Mouse (Mus musculus): ENCODE measurements around the gene Gm4707. TPM values are rescaled to one million over a fixed set of nuclear protein-coding genes. Genes with fewer than 3 reads are reported as not detected.
A peak's percentile ranks its signal among the peaks of the same experiment; 100 is the strongest.

Gene Gm4707
- polyA plus RNA-seq, 1 experiment from 2014 or later: 4.3 TPM

DNA sequence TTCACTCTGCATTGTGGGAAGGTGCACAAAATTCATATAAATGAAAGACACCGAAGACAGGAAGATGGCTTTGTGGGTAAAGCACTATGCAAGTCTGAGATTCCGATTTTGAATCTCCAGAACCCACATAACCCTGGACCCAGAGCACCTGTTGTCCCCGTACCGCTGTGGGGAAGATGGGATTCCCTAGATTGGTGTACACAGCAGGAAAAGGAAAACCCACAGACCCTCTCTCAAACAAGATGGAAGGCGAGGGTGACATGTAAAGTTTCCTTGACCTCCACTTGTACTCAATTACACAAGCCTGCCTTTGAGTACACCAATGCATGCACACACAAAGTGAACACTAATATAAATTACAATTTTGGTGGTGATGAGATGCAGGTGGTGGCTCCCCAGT lies 25.0 kb upstream of the Gm4707 start:
- WGBS: 93% methylated on average over 5 of the region's 5 CpGs
- Histone ChIP-seq H3K4me2 (ENCODE audit: low read length) (no peak overlapping the region), H3K9ac (ENCODE audit: low read length) (no peak overlapping the region), H3K27me3 (replicated peaks; ENCODE audit: control insufficient read depth, insufficient read depth, low read length) (no peaks in the 10 kb centered on the region), H3K4me3 (ENCODE audit: low read depth, low read length) (no peak overlapping the region), H3K9me3 (ENCODE audit: control insufficient read depth, low read length) (no peaks in the 10 kb centered on the region), H3K36me3 (ENCODE audit: control insufficient read depth, insufficient read depth, low read length) (no peaks in the 10 kb centered on the region), H3K27ac (ENCODE audit: low read depth) (no peak overlapping the region), H3K4me1 (replicated peaks; ENCODE audit: control insufficient read depth, insufficient read depth, low read length) (peaks cover 8% of the 10 kb centered on the region)
- DNase-seq (ENCODE audit: low spot score) (no peak), ATAC-seq (replicated peaks; ENCODE audit: low FRiP score, low TSS enrichment, low read depth) (no peak)

DNA sequence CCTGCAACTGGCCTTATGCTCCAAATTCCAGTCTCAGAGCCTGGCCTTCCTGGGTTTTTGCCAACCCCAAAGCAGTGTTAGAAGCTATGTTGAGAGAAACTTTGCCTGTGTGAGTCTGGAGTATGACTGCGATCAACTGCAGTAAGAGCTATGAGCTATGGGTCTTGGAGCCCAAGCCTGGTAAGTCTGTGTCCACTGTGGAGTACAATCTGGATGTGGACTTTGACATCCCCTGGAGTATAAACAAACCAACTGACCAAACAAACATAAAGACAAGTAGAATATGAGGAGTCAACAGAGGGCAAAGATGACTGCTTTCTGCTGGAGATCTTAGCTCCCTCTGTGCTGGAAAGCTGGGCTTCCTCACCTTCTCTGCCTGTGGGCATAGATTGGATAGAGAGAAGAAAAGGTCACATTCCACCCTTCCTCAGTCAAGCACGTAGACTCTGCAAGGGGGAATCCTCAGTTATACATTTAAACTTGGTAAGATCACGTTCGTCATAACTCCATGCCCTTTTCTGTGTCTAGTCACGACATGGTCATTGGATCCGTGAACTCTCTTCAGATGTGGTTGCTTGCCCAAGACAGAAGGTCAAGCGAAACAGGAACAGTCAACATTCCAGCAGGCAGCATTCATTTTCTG lies 23.8 kb upstream of the Gm4707 start:
- H3K9me3 ChIP-seq (ENCODE audit: control insufficient read depth, low read length): no peaks in the 10 kb centered on the region
- H3K27ac ChIP-seq (ENCODE audit: low read depth): no peak overlapping the region
- DNase-seq (ENCODE audit: low spot score) (no peak), ATAC-seq (replicated peaks; ENCODE audit: low FRiP score, low TSS enrichment, low read depth) (no peak)
- no peaks in the 10 kb centered on the region for H3K36me3 ChIP-seq (ENCODE audit: control insufficient read depth, insufficient read depth, low read length)
- H3K4me1 ChIP-seq (replicated peaks; ENCODE audit: control insufficient read depth, insufficient read depth, low read length): peaks cover 8% of the 10 kb centered on the region
- no peak overlapping the region for H3K9ac ChIP-seq (ENCODE audit: low read length)
- no peak overlapping the region for H3K4me2 ChIP-seq (ENCODE audit: low read length)
- no peak overlapping the region for H3K4me3 ChIP-seq (ENCODE audit: low read depth, low read length)
- H3K27me3 ChIP-seq (replicated peaks; ENCODE audit: control insufficient read depth, insufficient read depth, low read length): no peaks in the 10 kb centered on the region
- 85% methylated on average over 7 of the region's 7 CpGs for WGBS

DNA sequence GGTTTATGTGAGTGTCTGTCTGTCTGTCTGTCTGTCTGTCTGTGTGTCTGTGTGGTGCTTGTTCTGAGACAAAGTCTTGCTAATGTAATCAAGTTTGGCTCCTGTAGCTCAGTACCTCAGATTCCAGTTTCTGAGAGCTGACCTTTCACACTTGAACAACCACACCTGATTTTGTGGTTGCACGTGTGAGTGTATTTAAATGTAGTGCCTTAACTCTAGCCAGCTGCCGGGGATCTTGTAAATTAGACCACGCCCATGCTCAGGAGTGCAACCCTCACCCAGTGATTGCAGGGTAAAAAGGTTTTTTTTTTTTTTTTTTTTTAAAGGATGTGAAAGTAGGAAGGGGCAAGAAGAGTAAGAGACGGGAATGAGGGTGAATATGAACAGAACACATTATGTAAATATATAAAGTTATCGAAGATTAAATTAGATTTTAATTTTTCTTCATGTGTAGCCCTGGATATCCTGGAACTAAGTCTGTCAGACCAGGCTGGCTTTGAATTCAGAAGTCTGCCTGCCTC lies 19.7 kb upstream of the Gm4707 start:
- no peak for DNase-seq (ENCODE audit: low spot score)
- 59% methylated on average over 5 of the region's 5 CpGs for WGBS
- Histone ChIP-seq H3K27me3 (replicated peaks; ENCODE audit: control insufficient read depth, insufficient read depth, low read length) (no peaks in the 10 kb centered on the region), H3K4me2 (ENCODE audit: low read length) (no peak overlapping the region), H3K36me3 (ENCODE audit: control insufficient read depth, insufficient read depth, low read length) (no peaks in the 10 kb centered on the region), H3K4me1 (replicated peaks; ENCODE audit: control insufficient read depth, insufficient read depth, low read length) (0 out of 2 replicates have a peak, but pooled peaks cover 4% of the 10 kb centered on the region), H3K4me3 (ENCODE audit: low read depth, low read length) (no peak overlapping the region), H3K9me3 (ENCODE audit: control insufficient read depth, low read length) (no peaks in the 10 kb centered on the region), H3K27ac (ENCODE audit: low read depth) (no peak overlapping the region), H3K9ac (ENCODE audit: low read length) (no peak overlapping the region)
- ATAC-seq (replicated peaks; ENCODE audit: low FRiP score, low TSS enrichment, low read depth): no peak

DNA sequence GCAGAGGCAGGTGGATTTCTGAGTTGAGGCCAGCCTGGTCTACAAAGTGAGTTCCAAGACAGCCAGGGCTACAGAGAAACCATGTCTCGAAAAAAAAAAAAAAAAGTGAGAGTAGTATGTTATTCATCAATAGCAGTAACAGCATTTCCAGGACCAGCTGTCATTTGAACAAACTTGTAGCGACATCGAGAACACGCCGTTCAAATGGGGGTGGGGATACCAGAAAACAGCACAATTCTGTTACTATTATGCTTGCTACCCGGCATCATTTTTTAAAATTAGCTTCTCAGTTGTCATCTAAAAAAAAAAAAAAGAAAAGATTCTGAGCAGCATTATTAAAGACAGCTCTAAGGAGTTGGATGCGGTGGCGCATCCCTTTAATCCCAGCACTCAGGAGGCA lies 17.8 kb upstream of the Gm4707 start:
- H3K27ac ChIP-seq (ENCODE audit: low read depth): no peak overlapping the region
- DNase-seq (ENCODE audit: low spot score): no peak
- 93% methylated on average over 8 of the region's 8 CpGs for WGBS
- no peaks in the 10 kb centered on the region for H3K36me3 ChIP-seq (ENCODE audit: control insufficient read depth, insufficient read depth, low read length)
- ATAC-seq (replicated peaks; ENCODE audit: low FRiP score, low TSS enrichment, low read depth): no peak
- H3K4me1 ChIP-seq (replicated peaks; ENCODE audit: control insufficient read depth, insufficient read depth, low read length): peaks cover 9% of the 10 kb centered on the region; the same call in 1 of the 2 replicates
- H3K4me3 ChIP-seq (ENCODE audit: low read depth, low read length): no peak overlapping the region
- H3K9me3 ChIP-seq (ENCODE audit: control insufficient read depth, low read length): no peaks in the 10 kb centered on the region
- no peak overlapping the region for H3K9ac ChIP-seq (ENCODE audit: low read length)
- H3K4me2 ChIP-seq (ENCODE audit: low read length): no peak overlapping the region
- no peaks in the 10 kb centered on the region for H3K27me3 ChIP-seq (replicated peaks; ENCODE audit: control insufficient read depth, insufficient read depth, low read length)

DNA sequence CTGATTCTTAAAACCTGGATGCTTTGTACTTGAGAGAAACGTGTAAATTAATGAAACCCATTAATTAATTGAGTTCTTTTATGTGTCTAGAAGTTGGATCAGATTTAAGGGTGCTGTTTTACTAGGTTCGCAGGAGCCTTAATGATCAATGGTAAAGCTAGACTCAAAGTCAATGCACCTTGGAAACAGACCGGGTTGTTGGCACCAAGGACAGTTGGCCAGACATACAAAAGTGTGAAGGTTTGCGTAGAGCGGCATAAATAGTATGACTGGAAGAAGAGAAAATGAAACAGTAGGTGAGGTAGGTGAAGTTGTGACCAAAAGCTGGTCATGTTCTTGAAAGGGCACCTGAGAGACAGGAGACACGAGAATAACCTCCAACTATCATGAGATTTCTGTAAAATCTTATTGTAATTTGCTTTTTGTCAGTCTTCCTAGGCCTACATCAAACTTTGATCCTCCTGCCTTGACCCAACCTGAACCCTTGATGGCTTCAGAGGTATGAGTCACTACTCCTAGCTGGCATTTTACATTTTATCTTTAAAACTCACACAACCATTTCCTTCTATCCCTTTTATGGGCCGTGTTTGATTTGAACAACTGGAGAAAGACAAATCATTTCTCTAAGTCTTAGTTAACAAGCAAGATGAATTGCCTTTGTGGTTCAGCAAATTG lies 16.8 kb upstream of the Gm4707 start:
- Histone ChIP-seq H3K4me3 (ENCODE audit: low read depth, low read length) (peak overlapping the region; percentile 86; the same call in 1 of the 2 replicates), H3K4me1 (replicated peaks; ENCODE audit: control insufficient read depth, insufficient read depth, low read length) (peaks cover 9% of the 10 kb centered on the region; the same call in 1 of the 2 replicates), H3K36me3 (ENCODE audit: control insufficient read depth, insufficient read depth, low read length) (no peaks in the 10 kb centered on the region), H3K9ac (ENCODE audit: low read length) (no peak overlapping the region; the same call in 1 of the 2 replicates), H3K27ac (ENCODE audit: low read depth) (no peak overlapping the region), H3K27me3 (replicated peaks; ENCODE audit: control insufficient read depth, insufficient read depth, low read length) (no peaks in the 10 kb centered on the region), H3K4me2 (ENCODE audit: low read length) (peak overlapping the region; percentile 52), H3K9me3 (ENCODE audit: control insufficient read depth, low read length) (no peaks in the 10 kb centered on the region)
- 71% methylated on average over 7 of the region's 7 CpGs for WGBS
- DNase-seq (ENCODE audit: low spot score): no peak
- no peak for ATAC-seq (replicated peaks; ENCODE audit: low FRiP score, low TSS enrichment, low read depth)

DNA sequence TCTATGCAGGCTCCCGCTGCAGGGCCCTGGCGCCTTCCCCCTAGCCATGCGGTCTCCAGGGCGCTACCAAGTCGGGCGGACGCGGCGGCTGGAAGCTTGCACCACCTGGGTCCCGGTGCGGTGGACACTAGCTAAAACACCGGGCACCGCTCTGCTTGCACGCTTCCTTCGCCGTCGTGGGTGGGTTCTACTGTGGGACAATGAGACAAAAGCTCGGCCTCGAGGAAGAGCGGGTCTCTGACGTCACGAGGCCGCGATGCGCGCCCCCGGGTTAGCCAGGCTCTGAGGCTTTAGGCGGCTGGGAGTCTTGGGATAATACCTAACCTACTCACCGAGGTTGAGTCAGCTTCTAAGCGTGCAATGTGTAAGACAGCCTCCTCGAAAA lies 16.0 kb upstream of the Gm4707 start:
- Histone ChIP-seq H3K9me3 (ENCODE audit: control insufficient read depth, low read length) (no peaks in the 10 kb centered on the region), H3K4me3 (ENCODE audit: low read depth, low read length) (peak overlapping the region; percentile 86), H3K27ac (ENCODE audit: low read depth) (peak overlapping the region; percentile 86), H3K36me3 (ENCODE audit: control insufficient read depth, insufficient read depth, low read length) (no peaks in the 10 kb centered on the region), H3K4me1 (replicated peaks; ENCODE audit: control insufficient read depth, insufficient read depth, low read length) (peaks cover 9% of the 10 kb centered on the region; the same call in 1 of the 2 replicates), H3K4me2 (ENCODE audit: low read length) (peak overlapping the region; percentile 52), H3K27me3 (replicated peaks; ENCODE audit: control insufficient read depth, insufficient read depth, low read length) (no peaks in the 10 kb centered on the region), H3K9ac (ENCODE audit: low read length) (peak overlapping the region; percentile 64)
- ATAC-seq (replicated peaks; ENCODE audit: low FRiP score, low TSS enrichment, low read depth) (peak; percentile 78; the same call in 1 of the 2 replicates), DNase-seq (ENCODE audit: low spot score) (no peak)
- under 1% methylated on average over 31 of the region's 31 CpGs for WGBS

DNA sequence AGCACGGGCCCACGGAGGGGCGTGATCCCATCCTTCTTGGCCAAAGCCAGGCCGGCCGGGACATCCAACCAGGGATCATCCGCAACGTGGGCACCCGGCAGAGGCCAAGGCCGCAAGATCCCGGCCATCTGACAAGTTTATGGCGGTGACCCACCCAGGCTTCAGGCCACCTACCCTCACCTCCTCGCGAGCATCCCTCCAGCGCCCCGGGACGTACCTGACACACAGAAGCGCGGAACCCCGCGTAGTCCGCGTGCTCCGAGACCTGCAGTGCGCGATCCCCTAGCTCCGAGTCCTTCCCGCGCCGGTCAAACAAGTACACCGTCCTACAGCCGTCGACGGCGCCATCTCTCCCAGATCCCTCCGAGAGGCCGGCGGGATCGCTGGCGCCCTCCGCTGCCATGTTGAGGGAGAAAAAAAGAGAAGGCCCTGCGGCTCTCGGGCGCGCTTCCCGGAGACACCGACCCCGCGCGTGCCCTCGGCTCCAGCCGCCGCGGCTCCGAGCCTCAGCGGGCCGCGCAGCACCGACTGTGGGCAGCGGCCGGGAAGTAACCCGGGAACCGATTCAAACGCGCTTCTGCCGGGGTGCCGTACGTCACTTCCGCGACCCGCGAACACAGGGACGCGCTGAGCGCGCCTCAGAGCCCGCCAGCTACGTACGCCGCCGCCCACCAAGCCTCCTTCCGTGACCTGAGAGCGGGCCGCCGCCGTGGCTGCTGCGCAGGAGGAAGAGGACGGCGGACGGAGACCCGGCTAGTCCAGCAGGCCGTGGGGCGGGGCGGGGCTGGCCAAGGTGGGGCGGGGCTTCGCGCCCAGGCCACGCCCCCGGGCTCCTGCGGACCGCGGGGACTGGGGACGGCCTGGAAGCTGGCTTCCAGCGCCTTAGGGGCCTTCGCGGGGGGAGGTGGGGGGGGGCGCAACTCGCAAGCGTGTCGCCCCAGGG lies 15.3 kb upstream of the Gm4707 start, which contains the start of gene Smchd1:
Gene Smchd1 (minus strand): TSS at position 582 of the 943 bp plus-strand sequence.
- H3K9me3 ChIP-seq (ENCODE audit: control insufficient read depth, low read length): no peaks in the 10 kb centered on the region
- DNase-seq (ENCODE audit: low spot score): peak; percentile 92
- ATAC-seq (replicated peaks; ENCODE audit: low FRiP score, low TSS enrichment, low read depth): peak; percentile 93
- H3K4me3 ChIP-seq (ENCODE audit: low read depth, low read length): peak within 1 kb of the TSS; percentile 86
- H3K27ac ChIP-seq (ENCODE audit: low read depth): peak within 1 kb of the TSS; percentile 86
- under 1% methylated on average over 83 of the region's 109 CpGs for WGBS
- no peaks in the 10 kb centered on the region for H3K27me3 ChIP-seq (replicated peaks; ENCODE audit: control insufficient read depth, insufficient read depth, low read length)
- peak within 1 kb of the TSS; percentile 64 for H3K9ac ChIP-seq (ENCODE audit: low read length)
- H3K36me3 ChIP-seq (ENCODE audit: control insufficient read depth, insufficient read depth, low read length): no peaks in the 10 kb centered on the region
- H3K4me1 ChIP-seq (replicated peaks; ENCODE audit: control insufficient read depth, insufficient read depth, low read length): peaks cover 9% of the 10 kb centered on the region; the same call in 1 of the 2 replicates
- H3K4me2 ChIP-seq (ENCODE audit: low read length): peak within 1 kb of the TSS; percentile 52

DNA sequence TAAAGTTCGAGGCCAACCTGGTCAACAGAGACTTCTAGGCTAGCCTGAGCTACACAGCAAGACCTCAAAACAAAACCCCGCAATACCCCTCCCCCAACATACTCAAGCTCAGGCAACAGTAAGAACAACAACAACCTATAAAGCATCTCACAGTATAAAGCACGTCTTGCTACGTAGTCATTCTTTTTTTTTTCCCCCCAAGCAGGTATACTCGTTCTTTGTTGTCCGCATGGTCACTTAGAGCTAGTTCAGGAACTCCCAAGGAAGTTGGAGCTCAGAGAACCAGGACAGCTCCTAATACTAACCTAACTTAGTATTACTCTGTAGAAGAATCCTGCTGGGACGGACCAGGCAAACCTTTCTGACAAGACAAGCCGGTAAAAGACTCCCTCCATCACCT lies 14.4 kb upstream of the Gm4707 start:
- H3K4me3 ChIP-seq (ENCODE audit: low read depth, low read length): peak overlapping the region; percentile 86
- 14% methylated on average over 8 of the region's 8 CpGs for WGBS
- H3K27ac ChIP-seq (ENCODE audit: low read depth): no peak overlapping the region
- ATAC-seq (replicated peaks; ENCODE audit: low FRiP score, low TSS enrichment, low read depth) (no peak), DNase-seq (ENCODE audit: low spot score) (no peak)
- H3K36me3 ChIP-seq (ENCODE audit: control insufficient read depth, insufficient read depth, low read length): no peaks in the 10 kb centered on the region
- no peaks in the 10 kb centered on the region for H3K27me3 ChIP-seq (replicated peaks; ENCODE audit: control insufficient read depth, insufficient read depth, low read length)
- H3K4me1 ChIP-seq (replicated peaks; ENCODE audit: control insufficient read depth, insufficient read depth, low read length): peaks cover 9% of the 10 kb centered on the region; the same call in 1 of the 2 replicates
- peak overlapping the region; percentile 52 for H3K4me2 ChIP-seq (ENCODE audit: low read length)
- peak overlapping the region; percentile 64 for H3K9ac ChIP-seq (ENCODE audit: low read length)
- no peaks in the 10 kb centered on the region for H3K9me3 ChIP-seq (ENCODE audit: control insufficient read depth, low read length)
